Comparison of ENCODE assay signal across 18 mouse cellular contexts in genomic region chr11:99964213-99964612, GRCm38 (mm10). TPM values are rescaled to one million over a fixed set of nuclear protein-coding genes. Genes with fewer than 3 reads are reported as not detected.
DNase-seq lines count a peak whose midpoint lies in the region; ATAC-seq and TF ChIP-seq lines count a peak whose summit lies in the region.
"Had no signal": no experiment of that assay in that cellular context is flagged by ENCODE, and none has a peak within 500 bp of the region (broad histone marks: within the 10 kb centered on the region; RNA-seq: fewer than 3 reads in every experiment).

No protein-coding gene starts in this region.

- peak; percentile 8 to 20 for DNase-seq in cerebellum, postnatal 10 days
- DNase-seq in cerebellum, postnatal 25 days = no peak
- no peak for DNase-seq in layer of hippocampus, adult 2 months (ENCODE audit: low spot score in 2 of 2)
- DNase-seq in layer of hippocampus, postnatal 10 days (ENCODE audit: low spot score in 2 of 2) = no peak
- DNase-seq in ES-E14 (ENCODE audit: low read depth, low spot score) = peak; percentile 60
- DNase-seq in embryo, embryonic 10.5 days (ENCODE audit: low spot score) = peak; percentile 21
- DNase-seq: cerebellum, postnatal 36 days; gastrocnemius, postnatal 25 days; kidney, adult 18-20 months; layer of hippocampus, postnatal 36 days; lung, embryonic 14.5 days had no signal

- H3K4me1 ChIP-seq in ES-E14 (ENCODE audit: control insufficient read depth in 2 of 2, insufficient read depth in 2 of 2, low read length in 2 of 2, poor library complexity in 1 of 2) = no peaks in the 10 kb centered on the region
- H3K4me1 ChIP-seq: forebrain, embryonic 12.5 days; hindbrain, embryonic 13.5 days; limb, embryonic 10.5 days; liver, embryonic 12.5 days; midbrain, embryonic 13.5 days had no signal

- no peaks in the 10 kb centered on the region for H3K9me3 ChIP-seq in ES-E14 (ENCODE audit: control insufficient read depth, insufficient read depth, low read depth, low read length)
- H3K9me3 ChIP-seq: forebrain, embryonic 12.5 days; hindbrain, embryonic 13.5 days; limb, embryonic 10.5 days; liver, embryonic 12.5 days; midbrain, embryonic 13.5 days had no signal

- in situ Hi-C loops in ES-E14 (cut with MboI; ENCODE audit: low sequenced_read_pairs in 2 of 2, unreplicated experiment in 2 of 2) = no loop called here

- H3K27ac ChIP-seq in layer of hippocampus, adult 2 months = no peak overlapping the region
- no peak overlapping the region for H3K27ac ChIP-seq in ES-E14 (ENCODE audit: insufficient read depth, low read depth, low read length, poor library complexity, severe bottlenecking)
- H3K27ac ChIP-seq: forebrain, embryonic 12.5 days; hindbrain, embryonic 13.5 days; limb, embryonic 10.5 days; liver, embryonic 12.5 days; midbrain, embryonic 13.5 days had no signal

- ATAC-seq in granulocyte monocyte progenitor cell, adult 5-6 weeks (replicated peaks; ENCODE audit: poor library complexity, severe bottlenecking) = no peak
- ATAC-seq in cerebellum, adult (ENCODE audit: insufficient number of reproducible peaks, low FRiP score, low TSS enrichment) = no peak
- ATAC-seq: liver, embryonic 12.5 days; midbrain, embryonic 13.5 days had no signal

- H3K4me3 ChIP-seq in layer of hippocampus, adult 2 months = no peak overlapping the region
- H3K4me3 ChIP-seq in ES-E14 (ENCODE audit: insufficient read depth in 1 of 2, low read depth in 1 of 2, low read length in 2 of 2, poor library complexity in 1 of 2, severe bottlenecking in 1 of 2) = no peak overlapping the region
- H3K4me3 ChIP-seq: forebrain, embryonic 12.5 days; hindbrain, embryonic 13.5 days; limb, embryonic 10.5 days; liver, embryonic 12.5 days; midbrain, embryonic 13.5 days had no signal

- no peaks in the 10 kb centered on the region for H3K36me3 ChIP-seq in ES-E14 (ENCODE audit: control insufficient read depth, insufficient read depth, low read length, poor library complexity, severe bottlenecking)
- H3K36me3 ChIP-seq: forebrain, embryonic 12.5 days; hindbrain, embryonic 13.5 days; limb, embryonic 10.5 days; liver, embryonic 12.5 days; midbrain, embryonic 13.5 days had no signal

- H3K9ac ChIP-seq in ES-E14 (ENCODE audit: insufficient read depth, low read depth, low read length, poor library complexity, severe bottlenecking) = no peak overlapping the region
- H3K9ac ChIP-seq: forebrain, embryonic 12.5 days; hindbrain, embryonic 13.5 days; liver, embryonic 12.5 days; lung, embryonic 14.5 days; midbrain, embryonic 13.5 days had no signal

- TF ChIP-seq CTCF in layer of hippocampus, adult 2 months (conservative IDR thresholded peaks at IDR 0.05) = peak; percentile 16

TF ChIP-seq in ES-E14, 5 proteins besides CTCF, POLR2A, EP300 and RAD21:
- peak; percentile 19; the same call in 1 of the 2 replicates for TF ChIP-seq ZC3H11A (IDR thresholded peaks at IDR 0.05; ENCODE audit: borderline replicate concordance, low read depth, low read length)
- TF ChIP-seq CHD2 (IDR thresholded peaks at IDR 0.05; ENCODE audit: low read depth, low read length) = no peak

RNA-seq across cellular contexts. Expression of gene Krtap29-1, which starts 14.6 kb away (rescaled TPM):
- not detected for total RNA-seq in layer of hippocampus, adult 2 months (2021)
- not detected for total RNA-seq in layer of hippocampus, postnatal 10 days (2021)
- total RNA-seq in ES-E14 (2012; rRNA removed) = not detected in 2 replicates
- total RNA-seq in granulocyte monocyte progenitor cell, adult 5-6 weeks (2014; fragmentation: Nextera tagmentation) = not detected in 2 replicates
- total RNA-seq in granulocyte monocyte progenitor cell, adult 5-6 weeks (2017) = not detected in 2 replicates
- total RNA-seq: gastrocnemius, postnatal 25 days; layer of hippocampus, postnatal 36 days had no signal

RNA-seq across cellular contexts. Expression of gene Krtap9-5, which starts 15.9 kb away (rescaled TPM):
- not detected for total RNA-seq in layer of hippocampus, adult 2 months (2021)
- not detected for total RNA-seq in layer of hippocampus, postnatal 10 days (2021)
- total RNA-seq in ES-E14 (2012; rRNA removed) = not detected in 2 replicates
- not detected in 2 replicates for total RNA-seq in granulocyte monocyte progenitor cell, adult 5-6 weeks (2014; fragmentation: Nextera tagmentation)
- total RNA-seq in granulocyte monocyte progenitor cell, adult 5-6 weeks (2017) = not detected in 2 replicates
- total RNA-seq: gastrocnemius, postnatal 25 days; layer of hippocampus, postnatal 36 days had no signal

RNA-seq across cellular contexts. Expression of gene Krtap16-1, which starts 22.2 kb away (rescaled TPM):
- total RNA-seq in layer of hippocampus, adult 2 months (2021) = not detected
- not detected for total RNA-seq in layer of hippocampus, postnatal 10 days (2021)
- not detected in 2 replicates for total RNA-seq in ES-E14 (2012; rRNA removed)
- total RNA-seq in granulocyte monocyte progenitor cell, adult 5-6 weeks (2014; fragmentation: Nextera tagmentation) = not detected in 2 replicates
- total RNA-seq in granulocyte monocyte progenitor cell, adult 5-6 weeks (2017) = not detected in 2 replicates
- total RNA-seq: gastrocnemius, postnatal 25 days; layer of hippocampus, postnatal 36 days had no signal

RNA-seq across cellular contexts. Expression of gene Krtap31-2, which starts 28.1 kb away (rescaled TPM):
- total RNA-seq in layer of hippocampus, adult 2 months (2021) = not detected
- not detected for total RNA-seq in layer of hippocampus, postnatal 10 days (2021)
- total RNA-seq in ES-E14 (2012; rRNA removed) = not detected in 2 replicates
- total RNA-seq in granulocyte monocyte progenitor cell, adult 5-6 weeks (2014; fragmentation: Nextera tagmentation) = not detected in 2 replicates
- not detected in 2 replicates for total RNA-seq in granulocyte monocyte progenitor cell, adult 5-6 weeks (2017)
- total RNA-seq: gastrocnemius, postnatal 25 days; layer of hippocampus, postnatal 36 days had no signal

RNA-seq across cellular contexts. Expression of gene Krtap17-1, which starts 29.6 kb away (rescaled TPM):
- total RNA-seq in layer of hippocampus, adult 2 months (2021) = not detected
- not detected for total RNA-seq in layer of hippocampus, postnatal 10 days (2021)
- not detected in 2 replicates for total RNA-seq in ES-E14 (2012; rRNA removed)
- not detected in 2 replicates for total RNA-seq in granulocyte monocyte progenitor cell, adult 5-6 weeks (2014; fragmentation: Nextera tagmentation)
- not detected in 2 replicates for total RNA-seq in granulocyte monocyte progenitor cell, adult 5-6 weeks (2017)
- total RNA-seq: gastrocnemius, postnatal 25 days; layer of hippocampus, postnatal 36 days had no signal

Comparison
In these comparisons a context has a peak if more than half of its experiments do, and no peak if none do; other contexts are left out.
1. DNase-seq: peak in cerebellum, postnatal 10 days (2 of 2), ES-E14 (single experiment) and embryo, embryonic 10.5 days (single experiment); none in cerebellum, postnatal 25 days (0 of 2), layer of hippocampus, adult 2 months (0 of 2) and layer of hippocampus, postnatal 10 days (0 of 2).